26 mouse cellular contexts compared by ENCODE assay signal in the genomic region with DNA sequence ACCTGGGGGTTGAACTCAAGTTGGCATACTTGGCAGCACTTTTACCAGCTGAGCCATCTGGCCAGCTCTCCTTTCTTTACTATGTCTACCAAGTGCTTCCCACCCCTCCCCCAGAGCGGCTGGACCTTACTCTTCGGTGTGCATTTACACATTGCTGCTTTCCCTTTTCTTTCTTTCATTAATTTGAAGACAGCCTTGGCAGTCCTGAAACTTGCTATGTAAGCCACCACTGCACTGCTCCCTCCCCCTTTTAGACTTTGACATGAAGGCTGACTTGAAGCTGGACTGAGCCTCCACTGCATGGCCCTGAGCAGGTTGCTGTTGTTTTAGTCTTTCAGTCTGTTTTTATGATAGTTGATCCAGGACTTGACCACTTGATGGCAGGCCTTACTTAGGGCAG. TPM values are rescaled to one million over a fixed set of nuclear protein-coding genes. Genes with fewer than 3 reads are reported as not detected.
DNase-seq lines count a peak whose midpoint lies in the region; ATAC-seq and TF ChIP-seq lines count a peak whose summit lies in the region.
"Had no signal": no experiment of that assay in that cellular context is flagged by ENCODE, and none has a peak within 500 bp of the region (broad histone marks: within the 10 kb centered on the region; RNA-seq: fewer than 3 reads in every experiment).

No protein-coding gene starts in this region.

- no peak overlapping the region for H3K9ac ChIP-seq in kidney, embryonic 14.5 days (ENCODE audit: low read depth, low read length)
- no peak overlapping the region for H3K9ac ChIP-seq in kidney, postnatal 0 days (ENCODE audit: low read depth, low read length)
- H3K9ac ChIP-seq in stomach, postnatal 0 days (ENCODE audit: low read length): no peak overlapping the region
- H3K9ac ChIP-seq in hindbrain, embryonic 16.5 days (ENCODE audit: low read depth, low read length): no peak overlapping the region
- H3K9ac ChIP-seq: embryonic facial prominence, embryonic 13.5 days; heart, embryonic 13.5 days; hindbrain, embryonic 13.5 days; midbrain, embryonic 13.5 days; stomach, embryonic 15.5 days had no signal

- H3K4me1 ChIP-seq in kidney, embryonic 14.5 days (ENCODE audit: control insufficient read depth, insufficient read depth, low read length): no peaks in the 10 kb centered on the region
- H3K4me1 ChIP-seq in thymus, adult 2 months (replicated peaks; ENCODE audit: control insufficient read depth, insufficient read depth, low read length): peaks cover 3% of the 10 kb centered on the region; the same call in 1 of the 2 replicates
- no peaks in the 10 kb centered on the region for H3K4me1 ChIP-seq in kidney, postnatal 0 days (replicated peaks; ENCODE audit: insufficient read depth, low read length)
- no peaks in the 10 kb centered on the region for H3K4me1 ChIP-seq in stomach, postnatal 0 days (replicated peaks; ENCODE audit: control insufficient read depth, insufficient read depth)
- no peaks in the 10 kb centered on the region for H3K4me1 ChIP-seq in hindbrain, embryonic 16.5 days (ENCODE audit: control insufficient read depth, insufficient read depth, low read depth, low read length)
- H3K4me1 ChIP-seq: embryonic facial prominence, embryonic 13.5 days; hindbrain, embryonic 13.5 days; midbrain, embryonic 13.5 days had no signal

- TF ChIP-seq CTCF in thymus, adult 2 months (IDR thresholded peaks at IDR 0.05; ENCODE audit: borderline replicate concordance, control insufficient read depth, extremely low read depth, insufficient read depth, low read length, poor library complexity): no peak
- TF ChIP-seq CTCF in kidney, postnatal 0 days (IDR thresholded peaks at IDR 0.05; ENCODE audit: low read depth): peak; percentile 39; the same call in 1 of the 2 replicates
- TF ChIP-seq CTCF in stomach, postnatal 0 days (IDR thresholded peaks at IDR 0.05; ENCODE audit: low read depth): peak; percentile 24; the same call in 1 of the 2 replicates

- 87% methylated on average over 2 of the region's 2 CpGs for WGBS in kidney, embryonic 14.5 days
- 97% methylated on average over 2 of the region's 2 CpGs for WGBS in thymus, adult 2 months
- 89% methylated on average over 2 of the region's 2 CpGs for WGBS in kidney, postnatal 0 days
- 91% methylated on average over 2 of the region's 2 CpGs for WGBS in stomach, postnatal 0 days
- 90% methylated on average over 2 of the region's 2 CpGs for WGBS in hindbrain, embryonic 16.5 days

- ATAC-seq in kidney, embryonic 14.5 days (ENCODE audit: low FRiP score, low TSS enrichment): no peak
- peak; percentile 73 for ATAC-seq in kidney, postnatal 0 days (replicated peaks; ENCODE audit: low FRiP score, low read depth)
- no peak for ATAC-seq in stomach, postnatal 0 days (ENCODE audit: low FRiP score, low TSS enrichment)
- no peak for ATAC-seq in hindbrain, embryonic 16.5 days
- ATAC-seq: intestine, embryonic 16.5 days; midbrain, embryonic 13.5 days had no signal

- TF ChIP-seq POLR2A in thymus, adult 2 months (IDR thresholded peaks at IDR 0.05; ENCODE audit: control insufficient read depth, extremely low read depth, insufficient read depth, low read length, poor library complexity): no peak

- no peak for TF ChIP-seq EP300 in stomach, postnatal 0 days (optimal IDR thresholded peaks at IDR 0.05)

- H3K4me2 ChIP-seq in kidney, embryonic 14.5 days (replicated peaks; ENCODE audit: low read depth, low read length): no peak overlapping the region
- H3K4me2 ChIP-seq in kidney, postnatal 0 days (ENCODE audit: low read length): no peak overlapping the region
- no peak overlapping the region for H3K4me2 ChIP-seq in stomach, postnatal 0 days (replicated peaks; ENCODE audit: low read depth)
- no peak overlapping the region for H3K4me2 ChIP-seq in hindbrain, embryonic 16.5 days (ENCODE audit: low read length)
- H3K4me2 ChIP-seq: embryonic facial prominence, embryonic 13.5 days; heart, embryonic 13.5 days; hindbrain, embryonic 13.5 days; liver, embryonic 11.5 days; midbrain, embryonic 13.5 days; stomach, embryonic 15.5 days had no signal

- no peaks in the 10 kb centered on the region for H3K27me3 ChIP-seq in kidney, embryonic 14.5 days (ENCODE audit: control insufficient read depth, insufficient read depth, low read length)
- no peaks in the 10 kb centered on the region for H3K27me3 ChIP-seq in thymus, adult 2 months (ENCODE audit: control insufficient read depth, insufficient read depth, low read length)
- H3K27me3 ChIP-seq in kidney, postnatal 0 days (ENCODE audit: insufficient read depth, low read length): no peaks in the 10 kb centered on the region
- no peaks in the 10 kb centered on the region for H3K27me3 ChIP-seq in stomach, postnatal 0 days (ENCODE audit: control insufficient read depth, insufficient read depth, low read length)
- H3K27me3 ChIP-seq in hindbrain, embryonic 16.5 days (replicated peaks; ENCODE audit: control insufficient read depth, insufficient read depth, low read length): no peaks in the 10 kb centered on the region
- H3K27me3 ChIP-seq: embryonic facial prominence, embryonic 13.5 days; heart, embryonic 13.5 days; hindbrain, embryonic 13.5 days; midbrain, embryonic 13.5 days; stomach, embryonic 15.5 days had no signal

- no peaks in the 10 kb centered on the region for H3K9me3 ChIP-seq in kidney, embryonic 14.5 days (ENCODE audit: control insufficient read depth, low read length)
- H3K9me3 ChIP-seq in kidney, postnatal 0 days (replicated peaks; ENCODE audit: low read length): no peaks in the 10 kb centered on the region
- H3K9me3 ChIP-seq in stomach, postnatal 0 days (ENCODE audit: control insufficient read depth, low read length): no peaks in the 10 kb centered on the region
- no peaks in the 10 kb centered on the region for H3K9me3 ChIP-seq in hindbrain, embryonic 16.5 days (ENCODE audit: control insufficient read depth, low read length)
- H3K9me3 ChIP-seq: embryonic facial prominence, embryonic 13.5 days; heart, embryonic 13.5 days; hindbrain, embryonic 13.5 days; midbrain, embryonic 13.5 days; stomach, embryonic 15.5 days had no signal

- no peak overlapping the region for H3K27ac ChIP-seq in kidney, embryonic 14.5 days (ENCODE audit: low read depth, low read length)
- peak overlapping the region; percentile 12; the same call in 1 of the 2 replicates for H3K27ac ChIP-seq in thymus, adult 2 months (ENCODE audit: control insufficient read depth, insufficient read depth, low read length)
- no peak overlapping the region for H3K27ac ChIP-seq in kidney, postnatal 0 days
- no peak overlapping the region for H3K27ac ChIP-seq in stomach, postnatal 0 days (replicated peaks)
- no peak overlapping the region for H3K27ac ChIP-seq in hindbrain, embryonic 16.5 days (ENCODE audit: low read depth, low read length)
- H3K27ac ChIP-seq: embryonic facial prominence, embryonic 13.5 days; gastrocnemius, adult 2 months; heart, embryonic 13.5 days; hindbrain, embryonic 13.5 days; left cerebral cortex, adult 2 months; midbrain, embryonic 13.5 days; stomach, embryonic 15.5 days had no signal

- peaks cover 56% of the 10 kb centered on the region for H3K36me3 ChIP-seq in kidney, embryonic 14.5 days (ENCODE audit: control insufficient read depth, insufficient read depth, low read length)
- H3K36me3 ChIP-seq in thymus, adult 2 months (ENCODE audit: control insufficient read depth, insufficient read depth, low read length): peaks cover 74% of the 10 kb centered on the region
- peaks cover 23% of the 10 kb centered on the region; the same call in 1 of the 2 replicates for H3K36me3 ChIP-seq in kidney, postnatal 0 days (ENCODE audit: insufficient read depth, low read length)
- H3K36me3 ChIP-seq in stomach, postnatal 0 days (ENCODE audit: control insufficient read depth, insufficient read depth, low read length): peaks cover 4% of the 10 kb centered on the region; the same call in 1 of the 2 replicates
- H3K36me3 ChIP-seq in hindbrain, embryonic 16.5 days (ENCODE audit: control insufficient read depth, insufficient read depth, low read length): peaks cover 7% of the 10 kb centered on the region; the same call in 1 of the 2 replicates
- H3K36me3 ChIP-seq: stomach, embryonic 15.5 days had no signal

- DNase-seq in kidney, adult 18-20 months: peak; percentile 50
- DNase-seq in thymus, adult 2 months: no peak
- DNase-seq in thymus, postnatal 0 days (ENCODE audit: low spot score): no peak
- DNase-seq in kidney, postnatal 0 days (ENCODE audit: low spot score): no peak
- no peak for DNase-seq in stomach, postnatal 0 days (ENCODE audit: low spot score)
- DNase-seq in embryo, embryonic 10 days (ENCODE audit: low spot score): no peak
- DNase-seq: adrenal gland, adult 2 months; cerebellum, adult 9-11 months; gastrocnemius, adult 2 months; left cerebral cortex, postnatal 4 days; lung, adult 2 months; right cerebral cortex, postnatal 14 days had no signal

- H3K4me3 ChIP-seq in kidney, embryonic 14.5 days (ENCODE audit: low read length): no peak overlapping the region
- no peak overlapping the region for H3K4me3 ChIP-seq in thymus, adult 2 months (ENCODE audit: control insufficient read depth, insufficient read depth, low read length)
- no peak overlapping the region for H3K4me3 ChIP-seq in kidney, postnatal 0 days (replicated peaks; ENCODE audit: low read depth, low read length)
- no peak overlapping the region for H3K4me3 ChIP-seq in stomach, postnatal 0 days (ENCODE audit: low read depth, low read length)
- no peak overlapping the region for H3K4me3 ChIP-seq in hindbrain, embryonic 16.5 days (ENCODE audit: low read length)
- H3K4me3 ChIP-seq: embryonic facial prominence, embryonic 13.5 days; gastrocnemius, adult 2 months; heart, embryonic 13.5 days; hindbrain, embryonic 13.5 days; left cerebral cortex, adult 2 months; midbrain, embryonic 13.5 days; stomach, embryonic 15.5 days had no signal

RNA-seq across cellular contexts. Expression of a gene that starts 17.7 kb away (rescaled TPM):
- polyA plus RNA-seq in kidney, embryonic 14.5 days (2014; fragmentation: Nextera tagmentation; extraction: Ambion mirVana): 843 and 964 TPM in 2 replicates
- polyA plus RNA-seq in thymus, adult 2 months (2012; rRNA removed): 35.1 and 35.9 TPM in 2 replicates
- 1,041 and 1,103 TPM in 2 replicates for polyA plus RNA-seq in thymus, postnatal 0 days (2015; fragmentation: Nextera tagmentation; extraction: Ambion mirVana)
- polyA plus RNA-seq in kidney, postnatal 0 days (2015; fragmentation: Nextera tagmentation; extraction: Ambion mirVana): 917 and 950 TPM in 2 replicates
- polyA plus RNA-seq in stomach, postnatal 0 days (2015; fragmentation: Nextera tagmentation; extraction: Ambion mirVana): 530 and 542 TPM in 2 replicates
- polyA plus RNA-seq in hindbrain, embryonic 16.5 days (2015; fragmentation: Nextera tagmentation; extraction: Ambion mirVana): 1,003 and 1,005 TPM in 2 replicates

RNA-seq across cellular contexts. Expression of a gene that starts 33.4 kb away (rescaled TPM):
- 18.1 and 27.5 TPM in 2 replicates for polyA plus RNA-seq in kidney, embryonic 14.5 days (2014; fragmentation: Nextera tagmentation; extraction: Ambion mirVana)
- polyA plus RNA-seq in thymus, adult 2 months (2012; rRNA removed): 2,910 and 3,273 TPM in 2 replicates
- 1,084 and 1,272 TPM in 2 replicates for polyA plus RNA-seq in thymus, postnatal 0 days (2015; fragmentation: Nextera tagmentation; extraction: Ambion mirVana)
- polyA plus RNA-seq in kidney, postnatal 0 days (2015; fragmentation: Nextera tagmentation; extraction: Ambion mirVana): 14.6 and 16.0 TPM in 2 replicates
- polyA plus RNA-seq in stomach, postnatal 0 days (2015; fragmentation: Nextera tagmentation; extraction: Ambion mirVana): 3.6 and 3.7 TPM in 2 replicates
- 1.2 and 3.1 TPM in 2 replicates for polyA plus RNA-seq in hindbrain, embryonic 16.5 days (2015; fragmentation: Nextera tagmentation; extraction: Ambion mirVana)

RNA-seq across cellular contexts. Expression of a gene that starts 35.7 kb away (rescaled TPM):
- not detected in 2 replicates for polyA plus RNA-seq in kidney, embryonic 14.5 days (2014; fragmentation: Nextera tagmentation; extraction: Ambion mirVana)
- 0.15 TPM in 1 of 2 replicates, not detected in the other for polyA plus RNA-seq in thymus, adult 2 months (2012; rRNA removed)
- not detected in 2 replicates for polyA plus RNA-seq in thymus, postnatal 0 days (2015; fragmentation: Nextera tagmentation; extraction: Ambion mirVana)
- polyA plus RNA-seq in kidney, postnatal 0 days (2015; fragmentation: Nextera tagmentation; extraction: Ambion mirVana): not detected in 2 replicates
- polyA plus RNA-seq in stomach, postnatal 0 days (2015; fragmentation: Nextera tagmentation; extraction: Ambion mirVana): not detected in 2 replicates
- polyA plus RNA-seq in hindbrain, embryonic 16.5 days (2015; fragmentation: Nextera tagmentation; extraction: Ambion mirVana): not detected in 2 replicates
- polyA plus RNA-seq: adrenal gland, adult 2 months; C2C12; cortical plate, adult 2 months; embryonic facial prominence, embryonic 13.5 days; gonadal fat pad, adult 2 months; heart, embryonic 13.5 days; hindbrain, embryonic 13.5 days; intestine, embryonic 16.5 days; liver, embryonic 11.5 days; lung, adult 2 months; midbrain, embryonic 13.5 days; neural tube, embryonic 14.5 days; stomach, embryonic 15.5 days had no signal

Comparison
In these comparisons a context has a peak if more than half of its experiments do, and no peak if none do; other contexts are left out.
1. RNA of a gene that starts 17.7 kb away (polyA plus RNA-seq): 1,041 to 1,103 TPM in thymus, postnatal 0 days, 1,003 to 1,005 TPM in hindbrain, embryonic 16.5 days, 917 to 950 TPM in kidney, postnatal 0 days, 843 to 964 TPM in kidney, embryonic 14.5 days and 530 to 542 TPM in stomach, postnatal 0 days; 35.1 to 35.9 TPM in thymus, adult 2 months; every median in the first group is over 10 times any median in the second.
2. RNA of a gene that starts 33.4 kb away (polyA plus RNA-seq): 2,910 to 3,273 TPM in thymus, adult 2 months and 1,084 to 1,272 TPM in thymus, postnatal 0 days; 18.1 to 27.5 TPM in kidney, embryonic 14.5 days, 14.6 to 16.0 TPM in kidney, postnatal 0 days, 3.6 to 3.7 TPM in stomach, postnatal 0 days and 1.2 to 3.1 TPM in hindbrain, embryonic 16.5 days; every median in the first group is over 10 times any median in the second.